In the genomic region with DNA sequence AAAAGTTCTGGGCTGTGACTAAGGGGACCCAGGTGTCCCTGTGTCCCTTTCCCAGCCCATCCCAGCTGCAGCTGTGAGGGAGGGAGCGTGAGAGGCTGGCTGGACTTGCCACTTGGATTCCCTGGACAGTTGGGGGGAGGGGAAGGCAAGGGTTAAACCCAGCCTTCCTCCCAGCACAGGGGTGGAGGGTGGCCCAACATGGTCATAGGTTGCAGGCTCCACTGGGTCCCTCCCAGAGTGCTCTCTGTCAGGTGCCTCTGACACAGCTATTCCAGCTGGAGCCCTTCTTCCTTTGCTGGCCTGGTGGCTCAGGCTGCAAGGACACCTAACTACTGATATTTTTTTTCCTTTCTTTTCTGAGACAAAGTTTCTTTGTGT, we compare ENCODE assay signal across 13 mouse cellular contexts. TPM values are rescaled to one million over a fixed set of nuclear protein-coding genes. Genes with fewer than 3 reads are reported as not detected.
DNase-seq lines count a peak whose midpoint lies in the region; ATAC-seq lines count a peak whose summit lies in the region.
"Had no signal": no experiment of that assay in that cellular context is flagged by ENCODE, and none has a peak within 500 bp of the region (broad histone marks: within the 10 kb centered on the region; RNA-seq: fewer than 3 reads in every experiment).

No protein-coding gene starts in this region.

- DNase-seq in heart, adult 11 months = peak; percentile 95
- DNase-seq in heart, adult 8-10 months (ENCODE audit: low spot score) = no peak
- peak; percentile 70 for DNase-seq in c-Kit-negative CD71-positive TER-119-positive erythroid progenitor cells, embryonic 14.5 days (ENCODE audit: low read depth, low spot score)
- DNase-seq in liver = peak; percentile 84
- no peak for DNase-seq in spleen, adult 18-20 months
- no peak for DNase-seq in urinary bladder, postnatal 14 days (ENCODE audit: low spot score)
- DNase-seq: right cerebral cortex, postnatal 25 days; thymus, postnatal 4 days had no signal

- peak; percentile 78 for ATAC-seq in intestine, embryonic 16.5 days
- ATAC-seq in megakaryocyte, adult 5-6 weeks (ENCODE audit: poor library complexity, severe bottlenecking) = no peak

- H3K27ac ChIP-seq in intestine, embryonic 16.5 days (ENCODE audit: low read length) = no peak overlapping the region
- H3K27ac ChIP-seq: embryonic facial prominence, embryonic 13.5 days had no signal

- no peaks in the 10 kb centered on the region for H3K36me3 ChIP-seq in intestine, embryonic 16.5 days (ENCODE audit: control insufficient read depth, insufficient read depth, low read length)
- H3K36me3 ChIP-seq: embryonic facial prominence, embryonic 13.5 days had no signal

- H3K9me3 ChIP-seq in intestine, embryonic 16.5 days (ENCODE audit: control insufficient read depth, low read length) = no peaks in the 10 kb centered on the region
- H3K9me3 ChIP-seq: embryonic facial prominence, embryonic 13.5 days had no signal

- H3K9ac ChIP-seq in intestine, embryonic 16.5 days (ENCODE audit: low read depth, low read length) = no peak overlapping the region
- H3K9ac ChIP-seq: embryonic facial prominence, embryonic 13.5 days had no signal

- H3K4me1 ChIP-seq in intestine, embryonic 16.5 days (ENCODE audit: control insufficient read depth, insufficient read depth, low read length) = peaks cover 15% of the 10 kb centered on the region
- H3K4me1 ChIP-seq: embryonic facial prominence, embryonic 13.5 days had no signal

- H3K27me3 ChIP-seq in intestine, embryonic 16.5 days (replicated peaks; ENCODE audit: control insufficient read depth, insufficient read depth, low read length) = peaks cover 5% of the 10 kb centered on the region; the same call in 1 of the 2 replicates

- no peak overlapping the region for H3K4me2 ChIP-seq in intestine, embryonic 16.5 days (ENCODE audit: low read depth, low read length)
- H3K4me2 ChIP-seq: embryonic facial prominence, embryonic 13.5 days had no signal

- no peak overlapping the region for H3K4me3 ChIP-seq in intestine, embryonic 16.5 days (ENCODE audit: low read length)
- H3K4me3 ChIP-seq: embryonic facial prominence, embryonic 13.5 days had no signal

- WGBS in intestine, embryonic 16.5 days = 93% methylated on average over 1 of the region's 1 CpGs

RNA-seq across cellular contexts. Expression of gene Adra2b, which starts 8.5 kb away (rescaled TPM):
- under 1 TPM; 0.41 to 0.78 (median 0.70) TPM for total RNA-seq in heart, adult 8-10 months (2022)
- polyA plus RNA-seq in intestine, embryonic 16.5 days (2015; fragmentation: Nextera tagmentation; extraction: Ambion mirVana) = 1.3 and 2.0 TPM in 2 replicates
- not detected in 2 replicates for total RNA-seq in megakaryocyte, adult 5-6 weeks (2015)
- total RNA-seq in megakaryocyte, adult 5-6 weeks (2017) = not detected in 2 replicates
- total RNA-seq: granulocyte monocyte progenitor cell, adult 5-6 weeks had no signal

RNA-seq across cellular contexts. Expression of gene Astl, which starts 33.0 kb away (rescaled TPM):
- not detected for total RNA-seq in heart, adult 8-10 months (2022)
- polyA plus RNA-seq in intestine, embryonic 16.5 days (2015; fragmentation: Nextera tagmentation; extraction: Ambion mirVana) = not detected in 2 replicates
- 0.18 TPM in 1 of 2 replicates, not detected in the other for total RNA-seq in megakaryocyte, adult 5-6 weeks (2015)
- total RNA-seq in megakaryocyte, adult 5-6 weeks (2017) = 0.07 TPM in 1 of 2 replicates, not detected in the other
- total RNA-seq: left cerebral cortex, adult 8-10 months had no signal

RNA-seq across cellular contexts. Expression of gene Dusp2, which starts 35.5 kb away (rescaled TPM):
- 1 to 10 TPM in 2 of 4 experiments, under 1 TPM in 2; 0.27 to 1.6 (median 0.69) TPM for total RNA-seq in heart, adult 8-10 months (2022)
- 2.1 and 3.5 TPM in 2 replicates for polyA plus RNA-seq in intestine, embryonic 16.5 days (2015; fragmentation: Nextera tagmentation; extraction: Ambion mirVana)
- 8.6 and 10.9 TPM in 2 replicates for total RNA-seq in megakaryocyte, adult 5-6 weeks (2015)
- total RNA-seq in megakaryocyte, adult 5-6 weeks (2017) = 10.1 and 10.9 TPM in 2 replicates

RNA-seq across cellular contexts. Expression of gene Gpat2, which starts 53.5 kb away (rescaled TPM):
- not detected for total RNA-seq in heart, adult 8-10 months (2022)
- polyA plus RNA-seq in intestine, embryonic 16.5 days (2015; fragmentation: Nextera tagmentation; extraction: Ambion mirVana) = 0.09 and 0.12 TPM in 2 replicates
- not detected in 2 replicates for total RNA-seq in megakaryocyte, adult 5-6 weeks (2015)
- not detected in 2 replicates for total RNA-seq in megakaryocyte, adult 5-6 weeks (2017)
- total RNA-seq: granulocyte monocyte progenitor cell, adult 5-6 weeks had no signal

Comparison
In these comparisons a context has a peak if more than half of its experiments do, and no peak if none do; other contexts are left out.
1. DNase-seq: peak in heart, adult 11 months (single experiment), c-Kit-negative CD71-positive TER-119-positive erythroid progenitor cells, embryonic 14.5 days (single experiment) and liver (single experiment); none in heart, adult 8-10 months (single experiment), spleen, adult 18-20 months (0 of 2) and urinary bladder, postnatal 14 days (single experiment).